Mouse (Mus musculus) spleen, adult 2 months (tissue): Measurements from ENCODE around the gene R3hdml. TPM values are rescaled to one million over a fixed set of nuclear protein-coding genes. Genes with fewer than 3 reads are reported as not detected.

Experiments used
- DNase-seq, 2 experiments: peaks; one replicate each; pipeline versions ENCODE4 v3.0.0 to v3.0.0-alpha.2; 2012 to 2021; ENCODE audit warnings: low spot score in 2 of 2, low read depth in 1 of 2
- H3K27ac ChIP-seq: fragments of 200-500 bp; 2 replicates; pipeline ENCODE4 v1.5.1; 2012; ENCODE audit warnings: low read length, inconsistent platforms; ENCODE audit not compliant: insufficient read depth
- H3K27me3 ChIP-seq: fragments of 200-500 bp; 2 replicates; pipeline ENCODE4 v1.6.1; 2012; ENCODE audit warnings: mild to moderate bottlenecking, moderate library complexity, low read length, inconsistent platforms; ENCODE audit not compliant: control insufficient read depth, insufficient read depth
- H3K36me3 ChIP-seq: fragments of 200-500 bp; 2 replicates; pipeline ENCODE4 v1.6.1; 2012; ENCODE audit warnings: mild to moderate bottlenecking, low read length, inconsistent platforms; ENCODE audit not compliant: control insufficient read depth, insufficient read depth
- H3K4me1 ChIP-seq: fragments of 200-500 bp; 2 replicates; pipeline ENCODE4 v1.6.1; 2011; ENCODE audit warnings: inconsistent platforms; ENCODE audit not compliant: control insufficient read depth, insufficient read depth, insufficient read length
- H3K4me3 ChIP-seq: fragments of 200-500 bp; 2 replicates; pipeline ENCODE4 v1.5.1; 2011; ENCODE audit warnings: mild to moderate bottlenecking, inconsistent platforms; ENCODE audit not compliant: insufficient read depth, insufficient read length; ENCODE audit errors: extremely low read depth
- CTCF ChIP-seq: fragments of 200-500 bp; IDR thresholded peaks from 2 replicates; pipeline ENCODE4 v1.5.1; 2011; ENCODE audit warnings: mild to moderate bottlenecking, inconsistent platforms; ENCODE audit not compliant: insufficient read depth, insufficient read length, insufficient replicate concordance; ENCODE audit errors: extremely low read depth
- POLR2A ChIP-seq: fragments of 200-500 bp; IDR thresholded peaks from 2 replicates; pipeline ENCODE4 v1.6.1; 2011; ENCODE audit warnings: low read depth, low read length, inconsistent platforms
- WGBS: fragments of 180-500 bp; shearing (Covaris S2); methylation state at CpG from one replicate; pipeline ENCODE4 v1.1.7; 2018; 5-methylcytosine and 5-hydroxymethylcytosine counted together
- polyA plus RNA-seq: library from polyadenylated mRNA; depleted of rRNA; stranded (reverse); fragments of >200 nt; gene quantifications from 2 replicates; pipeline ENCODE4 v1.2.3, GENCODE M21; 2012; rRNA removed

The R3hdml gene
- polyA plus RNA-seq, 1 experiment: not detected

- Histone ChIP-seq H3K27me3 (no peaks in the 10 kb centered on the region), H3K27ac (no peak overlapping the region), H3K4me3 (no peak overlapping the region), H3K4me1 (no peaks in the 10 kb centered on the region), H3K36me3 (no peaks in the 10 kb centered on the region)
- no peak for DNase-seq
- 90% methylated on average over 6 of the region's 6 CpGs for WGBS
- TF ChIP-seq POLR2A: no peak
- TF ChIP-seq CTCF: no peak
Observed at GRCm38 (mm10) chr2:163549786-163550185, 57.7 kb downstream of the R3hdml start.

Other genes starting within 250 kb of the R3hdml start
- 2.9 and 4.3 TPM in 2 replicates for gene Jph2, start 94.3 kb upstream of the R3hdml start, polyA plus RNA-seq
- 8.3 and 9.0 TPM in 2 replicates for gene Oser1, start 67.6 kb upstream of the R3hdml start, polyA plus RNA-seq
- 0.14 and 0.19 TPM in 2 replicates for gene Gdap1l1, start 53.8 kb upstream of the R3hdml start, polyA plus RNA-seq
- 3.7 and 4.1 TPM in 2 replicates for gene Fitm2, start 19.7 kb upstream of the R3hdml start, polyA plus RNA-seq
- 0.22 and 0.59 TPM in 2 replicates for gene Hnf4a, start 14.5 kb downstream of the R3hdml start, polyA plus RNA-seq
- 57.9 and 67.7 TPM in 2 replicates for gene Ttpal, start 110.0 kb downstream of the R3hdml start, polyA plus RNA-seq
- gene Serinc3, start 152.8 kb downstream of the R3hdml start, polyA plus RNA-seq: 400 and 443 TPM in 2 replicates
- gene Pkig, start 166.1 kb downstream of the R3hdml start, polyA plus RNA-seq: 138 and 179 TPM in 2 replicates